Mouse (Mus musculus) ES-E14 (cell line): ENCODE results near the gene Ccr10. TPM values are rescaled to one million over a fixed set of nuclear protein-coding genes. Genes with fewer than 3 reads are reported as not detected.

Experiments used
- DNase-seq: peaks from one replicate; pipeline ENCODE4 v3.0.0-alpha.2; 2013; ENCODE audit warnings: low read depth, low spot score
- H3K27ac ChIP-seq: 2 replicates; pipeline ENCODE4 v1.5.1; 2012; ENCODE audit warnings: low read depth, mild to moderate bottlenecking, low read length, moderate library complexity, mixed read lengths; ENCODE audit not compliant: poor library complexity, insufficient read depth, severe bottlenecking
- H3K36me3 ChIP-seq: 2 replicates; pipeline ENCODE4 v1.6.1; 2012; ENCODE audit warnings: mild to moderate bottlenecking, low read length, moderate library complexity, mixed read lengths; ENCODE audit not compliant: control insufficient read depth, poor library complexity, insufficient read depth, severe bottlenecking
- H3K4me1 ChIP-seq, 2 experiments: fragments of 150-350 bp in 1 of 2; sonication (generic) in 1 of 2; 2 replicates each; pipeline ENCODE4 v1.6.1; 2012; ENCODE audit warnings: low read length in 2 of 2, mild to moderate bottlenecking in 1 of 2, mixed read lengths in 1 of 2; ENCODE audit not compliant: control insufficient read depth in 2 of 2, insufficient read depth in 2 of 2, poor library complexity in 1 of 2
- H3K4me3 ChIP-seq, 2 experiments: fragments of 150-350 bp in 1 of 2; sonication (generic) in 1 of 2; 2 replicates each; pipeline ENCODE4 v1.5.1; 2012; ENCODE audit warnings: low read length in 2 of 2, low read depth in 1 of 2, mild to moderate bottlenecking in 1 of 2, mixed read lengths in 1 of 2; ENCODE audit not compliant: insufficient read depth in 1 of 2, poor library complexity in 1 of 2, severe bottlenecking in 1 of 2
- H3K9ac ChIP-seq: 2 replicates; pipeline ENCODE4 v1.6.1; 2012; ENCODE audit warnings: low read depth, mild to moderate bottlenecking, low read length, mixed read lengths; ENCODE audit not compliant: poor library complexity, insufficient read depth, severe bottlenecking
- H3K9me3 ChIP-seq: fragments of 150-350 bp; sonication (generic); 2 replicates; pipeline ENCODE4 v1.6.1; 2012; ENCODE audit warnings: low read depth, mild to moderate bottlenecking, low read length; ENCODE audit not compliant: control insufficient read depth, insufficient read depth
- CHD2 ChIP-seq: IDR thresholded peaks from 2 replicates; pipeline ENCODE4 v1.6.1; 2014; ENCODE audit warnings: mild to moderate bottlenecking, low read depth, low read length, inconsistent platforms
- HCFC1 ChIP-seq: IDR thresholded peaks from 2 replicates; pipeline ENCODE4 v1.6.1; 2012; ENCODE audit warnings: low read length, inconsistent platforms, borderline replicate concordance; ENCODE audit not compliant: insufficient read depth
- MAFK ChIP-seq: IDR thresholded peaks from 2 replicates; pipeline ENCODE4 v1.6.1; 2014; ENCODE audit warnings: mild to moderate bottlenecking, low read depth, low read length, inconsistent platforms; ENCODE audit not compliant: insufficient read depth
- ZC3H11A ChIP-seq: IDR thresholded peaks from 2 replicates; pipeline ENCODE4 v1.6.1; 2012; ENCODE audit warnings: low read depth, mild to moderate bottlenecking, inconsistent platforms, low read length, borderline replicate concordance
- ZNF384 ChIP-seq: IDR thresholded peaks from 2 replicates; pipeline ENCODE4 v1.6.1; 2012; ENCODE audit warnings: low read depth, low read length, inconsistent platforms
- in situ Hi-C, 2 experiments: fragments of 600-800 bp; cut with MboI; formaldehyde crosslinking; loops; one replicate each; pipeline ENCODE4 v1.15.1; 2025; ENCODE audit warnings: low sequenced_read_pairs in 2 of 2, inconsistent platforms in 1 of 2; ENCODE audit not compliant: unreplicated experiment in 2 of 2
- total RNA-seq: library from RNA; depleted of rRNA; stranded (reverse); fragments of 300-350 nt; gene quantifications from 2 replicates; pipeline ENCODE4 v1.2.3, GENCODE M21; 2012

The Ccr10 gene
- total RNA-seq, 1 experiment = 0.31 TPM

DNA sequence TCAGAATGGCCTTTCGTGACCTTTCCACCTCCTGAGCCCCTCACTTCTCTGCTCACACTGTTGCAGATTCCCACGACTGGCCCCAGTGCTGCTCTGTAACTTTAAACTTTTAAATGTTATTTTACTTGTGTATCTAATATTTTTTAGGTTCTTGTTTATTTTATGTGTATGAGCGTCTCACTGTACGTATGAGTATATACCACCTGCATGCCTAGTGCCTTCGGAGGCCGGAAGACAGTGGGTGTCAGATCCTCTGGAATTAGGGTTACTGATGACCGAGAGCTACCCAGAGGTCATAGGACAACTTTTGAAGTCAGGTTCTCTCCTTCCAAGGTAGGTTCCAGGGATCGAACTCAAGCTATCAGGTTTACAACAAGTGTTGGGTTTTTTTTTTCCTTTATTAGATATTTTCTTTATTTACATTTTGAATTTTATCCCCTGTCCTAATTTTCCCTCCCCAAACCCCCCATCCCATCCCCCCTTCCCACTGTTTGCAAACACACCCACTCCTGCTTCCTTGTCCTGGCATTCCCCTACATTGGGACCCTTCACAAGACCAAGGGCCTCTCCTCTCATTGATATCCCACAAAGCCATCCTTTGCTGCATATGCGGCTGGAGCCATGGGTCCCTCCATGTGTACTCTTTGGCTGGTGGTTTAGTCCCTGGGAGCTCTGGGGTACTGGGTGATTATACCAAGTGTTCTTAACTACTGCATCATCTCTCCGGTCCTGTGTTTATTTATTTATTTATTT, 32.9 kb downstream of the Ccr10 start:
- Histone ChIP-seq H3K4me3 (no peak overlapping the region), H3K9me3 (no peaks in the 10 kb centered on the region), H3K27ac (no peak overlapping the region; the same call in 1 of the 2 replicates), H3K36me3 (no peaks in the 10 kb centered on the region), H3K9ac (no peak overlapping the region), H3K4me1 (peaks cover 2 to 11% of the 10 kb centered on the region in 2 experiments; a peak in 1 of 4 replicates)
- in situ Hi-C loops = no loop called here
- TF ChIP-seq ZC3H11A = no peak
- TF ChIP-seq MAFK = no peak
- DNase-seq = no peak

DNA sequence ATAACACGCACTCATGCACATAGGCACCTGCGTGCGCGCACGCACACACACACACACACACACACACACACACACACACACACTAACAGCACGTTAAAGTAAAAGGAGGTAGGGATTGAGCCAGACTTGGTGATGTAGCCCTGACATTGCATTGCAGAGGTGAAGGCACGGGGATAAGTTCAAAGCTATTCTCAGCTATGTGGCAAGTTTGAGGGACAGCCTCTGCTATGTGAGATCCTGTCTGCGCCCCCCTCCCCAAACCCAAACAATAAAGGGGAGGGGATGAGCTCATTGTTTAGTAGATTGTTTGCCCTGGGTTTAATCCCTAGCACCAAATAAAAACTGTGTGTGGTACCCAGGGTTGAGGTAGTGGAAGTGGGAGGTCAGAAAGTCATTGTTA, 34.2 kb downstream of the Ccr10 start:
- Histone ChIP-seq H3K27ac (no peak overlapping the region), H3K4me3 (no peak overlapping the region), H3K9me3 (no peaks in the 10 kb centered on the region), H3K4me1 (peaks cover 2 to 11% of the 10 kb centered on the region in 2 experiments; a peak in 1 of 4 replicates), H3K9ac (no peak overlapping the region), H3K36me3 (no peaks in the 10 kb centered on the region)
- in situ Hi-C loops = no loop called here
- no peak for DNase-seq
- TF ChIP-seq CHD2 (no peak), HCFC1 (no peak), MAFK (no peak), ZC3H11A (no peak), ZNF384 (no peak)

DNA sequence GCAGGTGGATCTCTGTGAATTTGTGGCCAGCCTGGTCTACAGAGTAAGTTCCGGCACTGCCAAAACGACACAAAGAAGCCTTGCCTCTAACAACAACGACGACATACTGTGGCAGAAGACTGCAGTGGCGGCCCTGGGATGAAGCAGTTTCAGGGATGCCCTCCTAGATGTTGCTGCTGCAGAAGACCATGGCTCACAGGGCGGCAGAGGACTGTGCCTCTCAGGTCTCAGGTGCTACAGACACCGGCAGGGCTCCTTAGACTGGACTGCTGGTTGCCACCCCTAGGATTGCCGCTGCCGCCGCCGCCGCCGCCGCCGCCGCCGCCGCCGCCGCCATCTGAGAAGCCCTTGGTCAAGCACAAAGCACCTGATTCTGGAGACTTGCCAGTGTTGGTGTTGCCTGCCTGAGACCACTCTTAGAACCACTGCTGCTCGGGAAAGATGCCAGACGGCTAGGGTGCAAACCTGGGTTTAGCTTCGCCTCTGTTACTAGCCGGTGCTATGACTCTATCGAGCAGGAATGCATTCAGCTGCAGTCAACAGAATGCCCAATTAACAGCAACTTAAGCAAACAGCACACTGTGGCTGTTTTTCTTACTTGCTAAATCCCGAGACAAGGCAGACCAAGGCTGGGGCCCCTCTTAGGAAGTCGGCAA, 35.0 kb downstream of the Ccr10 start:
- H3K9ac ChIP-seq = no peak overlapping the region
- no peak for DNase-seq
- H3K4me1 ChIP-seq = peaks cover 2 to 11% of the 10 kb centered on the region in 2 experiments; a peak in 1 of 4 replicates
- in situ Hi-C loops = no loop called here
- H3K9me3 ChIP-seq = no peaks in the 10 kb centered on the region
- TF ChIP-seq ZNF384 = no peak
- no peak overlapping the region for H3K27ac ChIP-seq
- H3K36me3 ChIP-seq = no peaks in the 10 kb centered on the region
- H3K4me3 ChIP-seq = no peak overlapping the region

DNA sequence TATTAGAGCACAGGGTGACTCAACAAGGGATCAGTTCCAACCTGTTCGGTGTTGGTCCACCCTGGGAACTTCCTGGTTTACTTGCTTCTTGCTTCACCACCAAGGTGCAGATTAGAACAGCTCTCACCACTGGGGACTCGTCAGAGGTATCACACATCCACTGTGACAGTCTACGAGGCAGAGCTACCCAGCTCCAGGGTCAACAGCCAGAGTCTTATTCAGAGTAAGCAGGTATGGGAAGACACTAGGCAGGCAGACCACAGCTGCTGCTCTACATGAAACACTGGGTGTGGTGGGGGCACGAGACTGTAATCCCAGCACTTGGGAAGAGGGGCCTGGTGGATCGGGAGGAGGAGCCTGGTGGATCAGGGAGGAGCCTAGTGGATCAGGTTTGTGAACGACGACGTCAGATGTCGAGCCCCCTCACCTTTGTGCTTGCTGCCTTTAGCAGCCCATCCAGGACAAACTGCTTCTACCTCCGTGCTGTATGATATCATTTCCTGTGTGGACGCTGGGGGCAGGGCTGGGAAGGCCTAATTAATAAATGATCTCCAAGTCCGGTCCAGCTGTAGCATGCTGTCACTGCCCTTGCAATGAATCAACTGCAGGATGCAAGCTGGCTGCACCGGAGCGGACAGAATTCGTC, 36.6 kb downstream of the Ccr10 start:
- H3K36me3 ChIP-seq = no peaks in the 10 kb centered on the region
- H3K4me3 ChIP-seq = peak overlapping the region; percentile 2 to 42; a peak in 3 of 4 replicates
- no peaks in the 10 kb centered on the region for H3K9me3 ChIP-seq
- in situ Hi-C loops = no loop called here
- H3K27ac ChIP-seq = no peak overlapping the region
- H3K4me1 ChIP-seq = peaks cover 2 to 10% of the 10 kb centered on the region in 2 experiments; a peak in 1 of 4 replicates
- H3K9ac ChIP-seq = peak overlapping the region; percentile 14; the same call in 1 of the 2 replicates
- peak; percentile 65 for DNase-seq
- no peak for TF ChIP-seq MAFK

DNA sequence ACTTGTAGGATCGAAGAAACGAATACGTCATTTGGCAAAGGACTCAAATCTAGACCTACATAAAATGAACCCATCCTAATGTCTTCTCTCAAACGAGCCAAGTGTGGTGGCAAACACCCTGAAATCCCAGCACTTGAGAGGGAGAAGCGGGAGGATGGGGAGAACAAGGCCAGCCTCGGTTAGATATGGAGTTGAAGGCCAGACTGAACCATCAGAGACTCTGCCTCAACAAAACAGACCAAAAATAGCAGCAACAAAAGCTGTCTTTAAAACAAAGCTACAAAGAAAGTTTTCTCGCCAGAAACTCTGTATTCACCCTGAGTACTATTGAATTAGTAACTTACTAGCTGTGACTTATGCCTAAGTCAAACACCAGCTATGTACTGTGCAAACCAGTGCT, 38.2 kb downstream of the Ccr10 start:
- H3K4me3 ChIP-seq = no peak overlapping the region
- no peak overlapping the region for H3K9ac ChIP-seq
- H3K27ac ChIP-seq = no peak overlapping the region
- no peaks in the 10 kb centered on the region for H3K36me3 ChIP-seq
- no peaks in the 10 kb centered on the region for H3K9me3 ChIP-seq
- DNase-seq = no peak
- TF ChIP-seq ZC3H11A (no peak), HCFC1 (no peak), MAFK (no peak), ZNF384 (no peak), CHD2 (no peak)
- peaks cover 2 to 8% of the 10 kb centered on the region in 2 experiments; a peak in 1 of 4 replicates for H3K4me1 ChIP-seq
- in situ Hi-C loops = no loop called here
